Mouse (Mus musculus) kidney, adult 9 months (tissue): ENCODE measurements at regions not wholly inside any gene's neighbourhood (a gene's known extent, or its start where the extent isn't known, plus 50 kb on each side); places are given as distances from the start of the nearest gene placed in this dataset.
A peak's percentile ranks its signal among the peaks of the same experiment; 100 is the strongest.
"Not testable (repeated sequence)": the region's sequence is repeated elsewhere in the genome, so short reads cannot be mapped to it uniquely, and the experiment has no call there.

Source experiments
- DNase-seq: peaks from one replicate; pipeline ENCODE4 v3.0.0; 2022

DNA sequence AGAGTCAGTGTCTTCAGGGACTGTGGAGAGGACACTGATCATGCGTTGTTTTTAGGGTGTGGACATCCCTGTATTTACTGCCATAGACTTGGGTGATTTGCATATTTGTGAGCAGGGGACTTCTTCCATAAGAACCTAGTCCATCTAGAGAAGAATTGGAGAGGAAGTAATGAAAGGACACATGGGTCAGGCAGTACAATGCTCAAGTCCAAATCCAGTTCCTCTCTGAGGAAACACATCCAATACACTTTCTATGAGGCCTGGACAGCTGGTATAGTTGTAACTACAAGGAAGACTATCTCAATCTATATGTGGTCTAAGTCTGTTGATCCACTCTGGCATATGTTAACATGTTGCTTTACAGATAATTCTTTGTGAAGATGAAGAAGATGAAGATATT, 734.9 kb upstream of the Zfp386 start:
- DNase-seq: not testable (repeated sequence)

- peak; percentile 9 for DNase-seq
Measured at GRCm38 (mm10) chr12:115320641-115321040, 726.9 kb upstream of the Zfp386 start.

GRCm38 (mm10) chr12:115328439-115328838, 719.1 kb upstream of the Zfp386 start:
- DNase-seq: no peak

- not testable (repeated sequence) for DNase-seq
Measured at GRCm38 (mm10) chr12:115334770-115335169, 712.8 kb upstream of the Zfp386 start.

- no peak for DNase-seq
Measured at GRCm38 (mm10) chr12:115336594-115336993, 710.9 kb upstream of the Zfp386 start.

DNA sequence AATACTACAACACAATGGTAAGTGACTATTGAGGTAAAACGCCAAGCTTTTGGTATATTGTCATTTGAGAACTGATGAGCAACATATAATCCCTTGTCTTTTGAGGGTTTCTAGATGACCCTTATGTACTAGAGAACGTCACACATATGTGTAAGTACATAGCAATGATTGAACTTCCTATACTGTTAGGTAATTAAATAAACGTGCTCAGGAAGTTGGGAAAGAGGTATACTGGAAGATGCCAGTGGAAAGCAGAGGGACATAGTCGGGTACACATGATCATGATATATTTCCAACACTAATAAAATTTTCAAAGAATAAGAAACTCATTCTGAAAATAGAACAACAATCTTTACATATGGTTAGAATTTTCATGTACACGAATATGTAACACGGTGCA, 701.4 kb upstream of the Zfp386 start:
- not testable (repeated sequence) for DNase-seq

GRCm38 (mm10) chr12:115359050-115359449, 688.5 kb upstream of the Zfp386 start:
- not testable (repeated sequence) for DNase-seq

DNA sequence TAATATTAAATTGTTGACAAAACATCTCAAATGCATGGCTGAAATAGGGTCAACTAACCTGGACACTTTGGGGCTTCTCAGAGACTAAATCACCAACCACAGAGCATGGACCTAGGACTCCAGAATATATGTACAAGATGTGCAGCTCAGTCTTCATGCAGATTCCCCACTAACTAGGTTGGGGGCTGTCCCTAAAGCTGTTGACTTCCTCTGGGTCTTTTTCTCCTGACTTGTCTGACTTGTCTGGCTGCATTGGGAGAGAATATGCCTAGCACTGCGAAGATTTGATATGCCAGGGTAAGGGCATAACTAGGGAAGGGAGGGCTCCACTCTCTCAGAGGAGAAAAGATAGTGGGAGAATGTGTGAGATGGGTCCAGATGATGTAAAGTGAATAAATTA, 681.9 kb upstream of the Zfp386 start:
- not testable (repeated sequence) for DNase-seq

DNA sequence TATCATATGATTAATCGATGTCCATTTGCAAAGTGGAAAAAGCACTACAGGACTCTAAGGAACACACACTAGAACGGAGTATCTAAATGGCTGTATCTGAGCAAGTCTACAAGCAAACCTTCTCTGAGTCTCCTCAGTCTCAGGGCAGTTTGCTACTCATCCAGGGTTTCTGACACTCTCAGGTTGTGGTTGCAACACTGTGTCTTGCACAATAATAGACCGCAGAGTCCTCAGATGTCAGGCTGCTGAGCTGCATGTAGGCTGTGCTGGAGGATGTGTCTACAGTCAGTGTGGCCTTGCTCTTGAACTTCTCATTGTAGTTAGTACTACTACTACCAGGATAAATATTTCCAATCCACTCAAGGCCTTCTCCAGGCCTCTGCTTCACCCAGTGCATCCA, 675.7 kb upstream of the Zfp386 start:
- DNase-seq: not testable (repeated sequence)

- not testable (repeated sequence) for DNase-seq
Measured at GRCm38 (mm10) chr12:115373056-115373455, 674.5 kb upstream of the Zfp386 start.

DNA sequence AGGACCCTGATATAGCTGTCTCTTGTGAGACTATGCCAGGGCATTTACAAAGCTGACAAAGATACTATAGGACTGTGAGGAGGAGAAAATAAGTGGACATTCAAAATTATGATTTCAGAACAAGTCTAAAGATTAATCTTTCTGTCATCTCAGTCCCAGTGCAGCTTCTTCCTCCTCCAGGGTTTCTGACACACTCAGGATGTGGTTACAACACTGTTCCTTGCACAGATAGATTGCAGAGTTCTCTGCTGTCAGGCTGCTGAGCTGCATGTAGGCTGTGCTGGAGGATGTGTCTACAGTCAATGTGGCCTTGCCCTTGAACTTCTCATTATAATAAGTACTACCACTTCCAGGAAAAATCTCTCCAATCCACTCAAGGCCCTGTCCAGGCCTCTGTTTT, 661.0 kb upstream of the Zfp386 start:
- not testable (repeated sequence) for DNase-seq

GRCm38 (mm10) chr12:115404116-115404515, 643.4 kb upstream of the Zfp386 start:
- DNase-seq: no peak

GRCm38 (mm10) chr12:115404657-115405056, 642.9 kb upstream of the Zfp386 start:
- no peak for DNase-seq

DNA sequence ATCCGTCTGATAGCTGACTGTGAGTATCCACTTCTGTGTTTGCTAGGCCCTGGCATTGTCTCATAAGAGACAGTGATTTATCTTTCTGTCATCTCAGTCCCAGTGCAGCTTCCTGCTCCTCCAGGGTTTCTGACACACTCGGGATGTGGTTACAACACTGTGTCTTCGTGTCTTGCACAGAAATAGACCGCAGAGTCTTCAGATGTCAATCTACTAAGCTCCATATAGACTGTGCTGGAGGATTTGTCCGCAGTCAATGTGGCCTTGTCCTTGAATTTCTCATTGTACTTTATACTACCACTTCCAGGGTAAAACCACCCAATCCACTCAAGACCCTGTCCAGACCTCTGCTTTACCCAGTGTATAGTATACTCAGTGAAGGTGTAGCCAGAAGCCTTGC, 601.3 kb upstream of the Zfp386 start:
- DNase-seq: not testable (repeated sequence)

GRCm38 (mm10) chr12:115452626-115453025, 594.9 kb upstream of the Zfp386 start:
- not testable (repeated sequence) for DNase-seq

GRCm38 (mm10) chr12:115464777-115465176, 582.7 kb upstream of the Zfp386 start:
- DNase-seq: not testable (repeated sequence)

- DNase-seq: not testable (repeated sequence)
Measured at GRCm38 (mm10) chr12:115468015-115468414, 579.5 kb upstream of the Zfp386 start.

GRCm38 (mm10) chr12:115468569-115468968, 579.0 kb upstream of the Zfp386 start:
- not testable (repeated sequence) for DNase-seq

DNA sequence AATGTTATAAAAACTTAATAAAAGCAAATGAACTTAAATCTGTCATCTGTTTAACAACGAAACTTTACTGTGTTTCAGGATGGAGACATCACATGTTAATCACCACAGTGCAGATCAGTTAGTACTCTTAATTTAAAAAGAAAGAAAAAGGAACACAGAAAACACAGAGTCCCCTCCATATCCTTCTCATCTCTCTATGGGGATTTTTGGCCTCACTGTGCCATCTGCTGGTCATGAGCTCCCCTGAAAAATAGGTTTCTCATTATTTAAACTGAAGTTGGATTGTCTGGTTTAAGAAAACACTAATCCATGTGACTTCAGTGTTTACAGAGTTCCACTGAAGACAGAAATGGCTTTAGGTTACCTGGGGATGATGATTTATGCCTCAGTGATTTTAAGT, 548.7 kb upstream of the Zfp386 start:
- DNase-seq: no peak

DNA sequence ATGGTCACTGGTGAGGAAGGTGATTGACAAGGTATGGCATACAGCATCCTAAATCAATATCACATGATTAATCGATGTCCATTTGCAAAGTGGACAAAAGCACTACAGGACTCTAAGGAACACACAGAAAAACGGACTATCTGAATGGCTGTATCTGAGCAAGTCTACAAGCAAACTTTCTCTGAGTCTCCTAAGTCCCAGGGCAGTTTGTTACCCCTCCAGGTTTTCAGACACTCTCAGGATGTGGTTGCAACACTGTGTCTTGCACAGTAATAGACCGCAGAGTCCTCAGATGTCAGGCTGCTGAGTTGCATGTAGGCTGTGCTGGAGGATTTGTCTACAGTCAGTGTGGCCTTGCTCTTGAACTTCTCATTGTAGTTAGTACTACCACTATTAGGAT, 540.2 kb upstream of the Zfp386 start:
- not testable (repeated sequence) for DNase-seq

DNA sequence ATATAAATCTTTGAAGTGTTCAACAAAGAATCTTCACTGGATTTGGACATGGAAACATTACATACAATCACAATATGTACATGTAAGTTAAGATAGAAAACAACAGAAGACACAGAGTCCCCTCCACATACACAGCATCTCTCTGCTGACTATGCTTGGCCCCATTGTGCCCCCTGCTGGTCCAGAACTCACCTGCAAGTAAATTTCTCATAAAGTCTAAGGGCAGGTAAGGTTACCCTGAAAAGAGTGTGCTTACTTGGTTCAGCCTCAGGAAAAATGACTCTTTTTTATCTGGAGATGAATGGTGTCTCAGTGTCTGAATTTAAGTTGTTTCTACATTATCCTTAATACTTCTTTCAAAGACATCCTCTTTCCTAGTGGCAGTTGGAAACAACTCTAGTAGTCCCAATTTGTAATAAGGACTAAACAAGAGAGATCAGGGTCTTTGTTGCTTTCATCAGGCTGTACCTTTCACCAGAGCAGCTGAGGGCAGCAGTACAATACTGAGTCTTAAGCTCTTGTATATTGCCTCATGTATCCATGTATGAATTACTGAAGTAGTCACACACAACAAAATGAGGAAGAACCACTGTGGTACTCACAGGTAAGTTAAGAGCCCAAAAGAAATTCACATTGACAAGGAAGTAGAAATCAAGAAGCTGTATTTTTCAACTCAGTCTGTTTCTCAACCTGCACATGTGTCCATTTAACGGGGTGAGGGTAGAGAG, 538.7 kb upstream of the Zfp386 start:
- not testable (repeated sequence) for DNase-seq

DNA sequence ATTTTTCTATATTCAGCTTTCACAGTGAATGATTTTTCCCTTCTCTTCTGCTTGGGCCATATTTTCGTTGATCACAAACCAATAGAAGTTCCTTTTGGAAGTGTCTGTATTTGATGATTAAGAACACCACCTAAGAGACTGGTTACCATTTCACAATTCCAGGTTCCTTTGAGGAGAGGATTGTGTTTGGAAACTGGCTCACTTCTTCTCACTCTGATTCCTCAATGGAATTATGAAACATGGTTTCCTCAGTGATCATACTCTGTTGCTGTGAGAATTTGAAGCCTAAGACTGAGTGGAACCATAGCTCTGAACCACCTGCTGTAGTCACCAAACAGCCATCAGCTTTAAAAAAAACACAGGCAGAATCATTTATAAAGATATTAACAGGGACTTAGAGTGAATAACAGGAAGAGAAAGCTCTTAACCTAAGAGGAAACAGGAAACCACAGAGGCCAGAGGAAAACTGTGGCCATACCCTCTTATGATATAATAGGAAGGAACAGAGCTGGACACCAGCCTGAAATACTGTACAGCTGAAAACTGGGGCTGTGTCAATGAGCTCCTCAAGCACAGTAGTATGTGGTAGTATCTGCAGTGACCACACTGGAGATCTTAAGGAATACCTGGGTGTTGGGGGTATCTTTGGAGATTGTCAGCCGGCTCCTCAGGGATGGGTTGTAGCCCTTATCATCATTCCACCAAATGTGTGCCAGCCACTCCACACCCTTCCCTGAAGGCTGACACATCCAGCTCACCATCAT, 528.6 kb upstream of the Zfp386 start:
- not testable (repeated sequence) for DNase-seq

DNA sequence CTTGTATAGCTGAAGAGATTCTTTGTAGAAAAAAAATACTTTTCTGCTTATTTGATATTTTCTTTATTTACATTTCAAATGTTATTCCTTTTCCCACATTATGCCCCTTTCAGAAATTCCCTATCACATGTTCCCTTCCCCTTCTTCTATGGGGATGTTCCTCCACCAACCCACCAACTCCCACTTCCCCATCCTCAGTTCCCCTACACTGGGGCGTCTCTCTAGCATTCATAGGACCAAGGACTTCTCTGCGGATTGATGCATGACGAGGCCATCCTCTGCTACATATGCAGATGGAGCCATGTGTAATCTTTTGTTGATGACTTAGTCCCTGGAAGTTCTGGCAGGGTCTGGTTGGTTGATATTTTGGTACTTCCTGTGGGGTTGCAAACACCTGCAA, 520.5 kb upstream of the Zfp386 start:
- no peak for DNase-seq

- DNase-seq: no peak
Measured at GRCm38 (mm10) chr12:115542482-115542881, 505.0 kb upstream of the Zfp386 start.
